8 mouse cellular contexts compared by ENCODE assay signal in the genomic region with DNA sequence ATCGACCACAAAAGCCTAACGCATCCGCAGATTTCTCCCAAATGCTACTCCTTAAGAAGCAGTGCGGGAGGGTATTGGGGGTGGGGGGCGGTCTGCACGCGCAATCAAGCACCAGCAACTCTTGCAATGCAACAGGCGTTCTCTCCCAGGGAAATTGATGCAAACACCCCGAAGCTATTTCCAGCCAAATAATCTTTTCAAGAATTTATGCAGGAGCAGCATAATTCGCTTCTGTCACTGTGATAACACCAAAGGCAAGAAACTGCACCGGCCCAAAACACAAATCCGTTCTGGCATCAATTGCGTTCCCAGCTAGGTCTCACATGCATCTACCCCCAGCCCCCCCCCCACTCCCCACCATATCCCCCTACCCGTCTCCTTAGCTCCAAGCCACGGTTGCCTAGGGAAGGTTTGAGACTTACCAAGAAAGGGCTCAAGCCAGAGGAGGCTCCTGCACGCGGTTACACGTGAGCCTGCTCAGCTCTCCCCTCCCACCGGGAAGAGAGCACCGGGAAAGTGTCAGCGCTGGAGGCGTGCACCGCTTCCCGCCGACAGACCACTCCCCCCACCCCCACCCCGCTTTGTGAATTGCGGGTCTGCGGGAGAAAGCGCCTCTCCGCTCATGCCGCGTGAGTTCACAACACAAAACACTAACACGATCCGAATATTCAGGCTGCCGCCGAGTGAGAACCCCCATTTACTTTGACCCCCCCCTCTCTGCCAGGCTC. TPM values are rescaled to one million over a fixed set of nuclear protein-coding genes. Genes with fewer than 3 reads are reported as not detected.
A peak's percentile ranks its signal among the peaks of the same experiment; 100 is the strongest.
DNase-seq lines count a peak whose midpoint lies in the region; ATAC-seq and TF ChIP-seq lines count a peak whose summit lies in the region.

No protein-coding gene starts in this region.

- peaks cover 19% of the 10 kb centered on the region for H3K4me1 ChIP-seq in forebrain, embryonic 16.5 days (replicated peaks; ENCODE audit: control insufficient read depth, insufficient read depth, low read length)
- peaks cover 7% of the 10 kb centered on the region; the same call in 1 of the 2 replicates for H3K4me1 ChIP-seq in intestine, embryonic 14.5 days (replicated peaks; ENCODE audit: control insufficient read depth, insufficient read depth, low read length)
- H3K4me1 ChIP-seq in limb, embryonic 14.5 days (ENCODE audit: control insufficient read depth, insufficient read depth, low read length) = peaks cover 12% of the 10 kb centered on the region; the same call in 1 of the 2 replicates
- no peaks in the 10 kb centered on the region for H3K4me1 ChIP-seq in midbrain, postnatal 0 days (ENCODE audit: insufficient read depth, low read length)

- no peaks in the 10 kb centered on the region for H3K36me3 ChIP-seq in forebrain, embryonic 16.5 days (ENCODE audit: control insufficient read depth, insufficient read depth)
- H3K36me3 ChIP-seq in intestine, embryonic 14.5 days (ENCODE audit: control insufficient read depth, insufficient read depth, low read length) = no peaks in the 10 kb centered on the region
- H3K36me3 ChIP-seq in limb, embryonic 14.5 days (ENCODE audit: control insufficient read depth, insufficient read depth, low read length) = no peaks in the 10 kb centered on the region
- H3K36me3 ChIP-seq in midbrain, postnatal 0 days (ENCODE audit: insufficient read depth, low read length) = no peaks in the 10 kb centered on the region

- WGBS in forebrain, embryonic 16.5 days = under 1% methylated on average over 36 of the region's 36 CpGs
- under 1% methylated on average over 36 of the region's 36 CpGs for WGBS in intestine, embryonic 14.5 days
- WGBS in limb, embryonic 14.5 days = under 1% methylated on average over 33 of the region's 36 CpGs
- whole genome bisulfite sequencing in midbrain, postnatal 0 days = under 1% methylated on average over 35 of the region's 36 CpGs

- peak overlapping the region; percentile 60 for H3K9ac ChIP-seq in forebrain, embryonic 16.5 days (replicated peaks; ENCODE audit: low read depth, low read length)
- peak overlapping the region; percentile 38 for H3K9ac ChIP-seq in intestine, embryonic 14.5 days (ENCODE audit: low read length)
- peak overlapping the region; percentile 40 for H3K9ac ChIP-seq in limb, embryonic 14.5 days (ENCODE audit: low read depth, low read length, severe bottlenecking)
- peak overlapping the region; percentile 55 for H3K9ac ChIP-seq in midbrain, postnatal 0 days (replicated peaks; ENCODE audit: low read length, poor library complexity, severe bottlenecking)

- no peaks in the 10 kb centered on the region for H3K9me3 ChIP-seq in forebrain, embryonic 16.5 days (ENCODE audit: control insufficient read depth, low read length)
- H3K9me3 ChIP-seq in intestine, embryonic 14.5 days (ENCODE audit: control insufficient read depth, low read length) = no peaks in the 10 kb centered on the region
- no peaks in the 10 kb centered on the region for H3K9me3 ChIP-seq in limb, embryonic 14.5 days (ENCODE audit: control insufficient read depth, low read length)
- H3K9me3 ChIP-seq in midbrain, postnatal 0 days (ENCODE audit: low read length) = no peaks in the 10 kb centered on the region

- no peak for TF ChIP-seq POLR2A in limb, embryonic 14.5 days (IDR thresholded peaks at IDR 0.05; ENCODE audit: borderline replicate concordance, extremely low read depth, insufficient read depth, insufficient read length)

- peak overlapping the region; percentile 99 for H3K4me2 ChIP-seq in forebrain, embryonic 16.5 days (ENCODE audit: low read length)
- peak overlapping the region; percentile 87 for H3K4me2 ChIP-seq in intestine, embryonic 14.5 days (ENCODE audit: low read length)
- H3K4me2 ChIP-seq in limb, embryonic 14.5 days (replicated peaks; ENCODE audit: low read depth, low read length, severe bottlenecking) = peak overlapping the region; percentile 94
- H3K4me2 ChIP-seq in midbrain, postnatal 0 days (ENCODE audit: low read depth, low read length, poor library complexity, severe bottlenecking) = peak overlapping the region; percentile 92

- peak; percentile 69 for DNase-seq in cerebellum, adult 11-12 months
- no peak for DNase-seq in cerebellum, postnatal 4 days (ENCODE audit: low spot score in 2 of 2)
- peak; percentile 53 to 61 for DNase-seq in adrenal gland, postnatal 36 days
- DNase-seq in intestine, embryonic 14.5 days (ENCODE audit: low spot score) = peak; percentile 69
- DNase-seq in limb, embryonic 14.5 days (ENCODE audit: low spot score) = no peak
- peak; percentile 50 for DNase-seq in midbrain, postnatal 0 days (ENCODE audit: low spot score)
- DNase-seq in spleen, postnatal 10 days (ENCODE audit: low spot score in 2 of 2) = no peak

- peak; percentile 19 for ATAC-seq in forebrain, embryonic 16.5 days
- ATAC-seq in intestine, embryonic 14.5 days (replicated peaks; ENCODE audit: low FRiP score, low TSS enrichment, low read depth) = peak; percentile 44
- ATAC-seq in limb, embryonic 14.5 days (ENCODE audit: low FRiP score, low read depth) = no peak
- peak; percentile 47; the same call in 1 of the 2 replicates for ATAC-seq in midbrain, postnatal 0 days (ENCODE audit: low FRiP score)

- no peak for TF ChIP-seq CTCF in midbrain, postnatal 0 days (IDR thresholded peaks at IDR 0.05)

- H3K27me3 ChIP-seq in forebrain, embryonic 16.5 days (replicated peaks; ENCODE audit: control insufficient read depth, insufficient read depth, low read length) = peaks cover 34% of the 10 kb centered on the region
- H3K27me3 ChIP-seq in intestine, embryonic 14.5 days (replicated peaks; ENCODE audit: control insufficient read depth, insufficient read depth, low read length) = peaks cover 33% of the 10 kb centered on the region
- peaks cover 44% of the 10 kb centered on the region for H3K27me3 ChIP-seq in limb, embryonic 14.5 days (ENCODE audit: control insufficient read depth, insufficient read depth, low read length)
- no peaks in the 10 kb centered on the region for H3K27me3 ChIP-seq in midbrain, postnatal 0 days (ENCODE audit: insufficient read depth, low read length)

- H3K27ac ChIP-seq in forebrain, embryonic 16.5 days (ENCODE audit: low read length) = no peak overlapping the region
- H3K27ac ChIP-seq in intestine, embryonic 14.5 days (ENCODE audit: low read depth) = no peak overlapping the region
- H3K27ac ChIP-seq in limb, embryonic 14.5 days (replicated peaks; ENCODE audit: low read depth, low read length) = no peak overlapping the region
- no peak overlapping the region for H3K27ac ChIP-seq in midbrain, postnatal 0 days (ENCODE audit: low read depth, low read length)

- peak overlapping the region; percentile 65 for H3K4me3 ChIP-seq in forebrain, embryonic 16.5 days (replicated peaks; ENCODE audit: low read length)
- peak overlapping the region; percentile 39 for H3K4me3 ChIP-seq in intestine, embryonic 14.5 days (ENCODE audit: low read depth, low read length)
- H3K4me3 ChIP-seq in limb, embryonic 14.5 days (replicated peaks; ENCODE audit: low read length) = peak overlapping the region; percentile 46
- peak overlapping the region; percentile 47 for H3K4me3 ChIP-seq in midbrain, postnatal 0 days (ENCODE audit: low read depth, low read length)

RNA-seq across cellular contexts. Expression of a gene that starts 1.4 kb away (rescaled TPM):
- total RNA-seq in adrenal gland, postnatal 36 days (2021) = 10 to 100 TPM in 1 of 2 experiments, 1 to 10 TPM in 1; 10.0 to 13.7 TPM
- 5.7 and 5.9 TPM in 2 replicates for polyA plus RNA-seq in forebrain, embryonic 16.5 days (2015; fragmentation: Nextera tagmentation; extraction: Ambion mirVana)
- 0.92 and 1.2 TPM in 2 replicates for polyA plus RNA-seq in intestine, embryonic 14.5 days (2014; fragmentation: Nextera tagmentation; extraction: Ambion mirVana)
- 2.8 and 3.7 TPM in 2 replicates for polyA plus RNA-seq in limb, embryonic 14.5 days (2012; rRNA removed)
- polyA plus RNA-seq in limb, embryonic 14.5 days (2014; fragmentation: Nextera tagmentation; extraction: Ambion mirVana) = 2.2 and 2.9 TPM in 2 replicates
- 9.2 and 11.2 TPM in 2 replicates for total RNA-seq in midbrain, postnatal 0 days (2014; rRNA removed)
- 9.0 and 9.2 TPM in 2 replicates for polyA plus RNA-seq in midbrain, postnatal 0 days (2015; fragmentation: Nextera tagmentation; extraction: Ambion mirVana)

Comparison
In these comparisons a context has a peak if more than half of its experiments do, and no peak if none do; other contexts are left out.
1. DNase-seq: peak in cerebellum, adult 11-12 months (single experiment), adrenal gland, postnatal 36 days (2 of 2), intestine, embryonic 14.5 days (single experiment) and midbrain, postnatal 0 days (single experiment); none in cerebellum, postnatal 4 days (0 of 2), limb, embryonic 14.5 days (single experiment) and spleen, postnatal 10 days (0 of 2).
2. Peak in every context shown above with its lines, with median percentiles within 50 percentile points of each other: H3K4me2 ChIP-seq, H3K4me3 ChIP-seq and H3K9ac ChIP-seq.